Mouse (Mus musculus): ENCODE measurements around the gene Narfl. TPM values are rescaled to one million over a fixed set of nuclear protein-coding genes. Genes with fewer than 3 reads are reported as not detected.
"Not testable (repeated sequence)": the region's sequence is repeated elsewhere in the genome, so short reads cannot be mapped to it uniquely, and the experiment has no call there.

The Narfl gene
- 13.1 and 20.1 TPM in 2 replicates for polyA plus RNA-seq (2012; rRNA removed)

DNA sequence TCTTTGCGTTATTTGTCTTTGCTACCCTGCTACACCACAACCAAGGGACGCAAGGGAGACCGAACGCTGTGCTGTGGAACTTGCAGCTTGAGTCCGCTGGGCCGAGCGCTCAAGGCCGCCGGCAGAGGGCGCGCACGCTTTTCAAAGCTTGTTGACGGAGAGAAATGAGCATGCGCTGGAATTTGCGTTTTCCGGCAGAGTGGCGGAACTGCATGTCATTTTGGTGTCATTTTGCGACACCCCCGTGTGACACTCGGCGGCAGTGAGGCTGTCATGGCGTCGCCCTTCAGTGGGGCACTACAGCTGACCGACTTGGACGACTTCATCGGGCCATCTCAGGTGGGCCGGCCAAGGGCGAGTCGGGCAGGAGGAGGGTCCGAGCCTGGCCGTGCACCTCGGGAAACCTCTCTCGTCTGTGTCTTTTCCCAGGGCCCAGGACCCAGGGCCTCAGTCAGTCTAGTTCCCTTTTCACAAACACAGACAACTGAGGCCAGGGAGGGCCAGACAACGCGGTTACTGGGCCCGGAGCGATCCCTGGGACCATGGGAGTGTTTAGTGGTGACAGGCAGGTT, at the start of gene Narfl:
TSS of gene Narfl (plus strand) at position 228 of the 572 bp plus-strand sequence.
- DNase-seq: peak; percentile 98
- H3K4me3 ChIP-seq (replicated peaks; ENCODE audit: extremely low read depth, low read depth, low read length): peak within 1 kb of the TSS; percentile 63
- WGBS: under 1% methylated on average over 37 of the region's 37 CpGs
- TF ChIP-seq POLR2A (IDR thresholded peaks at IDR 0.05; ENCODE audit: borderline replicate concordance, extremely low read depth, low read depth, low read length): peak; percentile 87
- TF ChIP-seq CTCF (IDR thresholded peaks at IDR 0.05; ENCODE audit: insufficient read depth, low read length): peak; percentile 83
- peaks cover 4% of the 10 kb centered on the region; the same call in 1 of the 2 replicates for H3K4me1 ChIP-seq (ENCODE audit: control insufficient read depth, insufficient read depth, low read length)

- TF ChIP-seq POLR2A (IDR thresholded peaks at IDR 0.05; ENCODE audit: borderline replicate concordance, extremely low read depth, low read depth, low read length) (no peak), CTCF (IDR thresholded peaks at IDR 0.05; ENCODE audit: insufficient read depth, low read length) (no peak)
- H3K4me1 ChIP-seq (ENCODE audit: control insufficient read depth, insufficient read depth, low read length): peaks cover 9% of the 10 kb centered on the region
- no peak for DNase-seq
- 79% methylated on average over 7 of the region's 7 CpGs for WGBS
- no peak overlapping the region for H3K4me3 ChIP-seq (replicated peaks; ENCODE audit: extremely low read depth, low read depth, low read length)
These were observed 49.7 kb upstream of the Narfl start for GRCm38 (mm10) chr17:25723919-25724318.

DNA sequence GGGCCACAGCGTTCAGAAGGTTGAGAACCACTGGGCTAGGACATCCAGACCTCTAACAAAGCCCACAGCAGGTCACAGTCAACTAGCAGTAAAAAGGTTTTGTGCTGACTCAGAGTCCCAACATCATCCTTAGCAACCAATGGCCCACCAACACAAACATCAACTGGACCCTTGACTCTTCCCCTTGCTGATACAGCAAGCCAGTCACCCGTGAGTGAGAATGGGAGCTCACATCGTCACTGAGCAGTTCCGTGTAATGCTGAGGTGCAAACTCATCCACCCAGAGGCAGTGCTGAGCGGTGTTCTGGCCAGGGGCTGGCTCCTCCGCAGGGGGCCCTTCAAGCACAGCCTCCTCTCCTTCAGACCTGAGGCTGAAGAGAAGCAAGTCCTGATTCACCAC, 48.3 kb upstream of the Narfl start:
- TF ChIP-seq CTCF (IDR thresholded peaks at IDR 0.05; ENCODE audit: insufficient read depth, low read length): no peak
- TF ChIP-seq POLR2A (IDR thresholded peaks at IDR 0.05; ENCODE audit: borderline replicate concordance, extremely low read depth, low read depth, low read length): no peak
- WGBS: 86% methylated on average over 6 of the region's 6 CpGs

DNA sequence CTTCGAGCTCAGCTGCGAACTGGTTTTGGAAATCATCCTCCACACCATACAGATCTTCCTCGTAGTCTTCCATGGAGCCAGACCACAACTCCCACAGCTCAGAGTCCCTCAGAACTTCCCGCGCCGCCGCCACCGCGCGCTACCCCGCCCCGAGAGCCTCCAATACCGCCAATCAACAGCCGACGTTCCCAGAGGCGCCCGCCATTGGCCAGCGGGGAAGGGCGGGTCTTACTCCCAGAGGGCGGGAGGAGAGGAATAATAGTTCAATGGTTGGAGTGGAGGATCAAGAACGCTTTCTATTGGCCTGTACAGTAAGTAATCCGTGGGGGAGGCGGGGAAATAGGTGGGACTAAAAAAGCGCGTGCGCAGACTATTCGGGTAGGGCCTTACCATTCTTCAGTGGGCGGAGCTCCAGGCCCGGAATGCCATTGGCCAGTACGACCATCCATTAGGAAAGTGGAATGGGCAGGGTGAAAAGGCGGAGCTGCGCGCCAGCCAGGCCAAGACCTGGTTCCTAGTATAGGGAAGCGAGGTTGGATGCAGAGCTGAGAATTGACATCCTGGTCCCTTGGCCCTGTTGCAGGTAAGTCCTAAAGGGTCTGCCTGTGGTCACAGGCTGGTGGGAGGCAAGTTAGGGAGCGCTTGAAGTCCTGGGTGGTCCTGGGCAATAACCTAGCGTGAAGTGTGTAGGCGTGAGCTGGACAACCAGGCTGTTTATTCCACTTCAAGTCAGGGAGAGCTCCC, 46.1 kb upstream of the Narfl start, which contains the start of the genes Chtf18 and Rpusd1:
TSS of gene Chtf18 (minus strand) at position 155 of the 744 bp plus-strand sequence.
TSS of gene Rpusd1 (plus strand) at position 406 of the 744 bp plus-strand sequence.
- no peak for TF ChIP-seq CTCF (IDR thresholded peaks at IDR 0.05; ENCODE audit: insufficient read depth, low read length)
- TF ChIP-seq POLR2A (IDR thresholded peaks at IDR 0.05; ENCODE audit: borderline replicate concordance, extremely low read depth, low read depth, low read length): peak; percentile 88; the same call in 1 of the 2 replicates
- peak within 1 kb of the TSS; percentile 83 for H3K4me3 ChIP-seq (replicated peaks; ENCODE audit: extremely low read depth, low read depth, low read length)
- H3K4me1 ChIP-seq (ENCODE audit: control insufficient read depth, insufficient read depth, low read length): peaks cover 9% of the 10 kb centered on the region
- DNase-seq: peak; percentile 98
- under 1% methylated on average over 37 of the region's 37 CpGs for WGBS

More for the DNA sequence above, 48.3 kb upstream of the Narfl start:
- DNase-seq: no peak
- Histone ChIP-seq H3K4me1 (ENCODE audit: control insufficient read depth, insufficient read depth, low read length) (peaks cover 9% of the 10 kb centered on the region), H3K4me3 (replicated peaks; ENCODE audit: extremely low read depth, low read depth, low read length) (no peak overlapping the region)

GRCm38 (mm10) chr17:25728009-25728270, 45.6 kb upstream of the Narfl start:
- 16% methylated on average over 4 of the region's 4 CpGs for WGBS
- no peak for DNase-seq
- no peak for TF ChIP-seq POLR2A (IDR thresholded peaks at IDR 0.05; ENCODE audit: borderline replicate concordance, extremely low read depth, low read depth, low read length)
- no peak for TF ChIP-seq CTCF (IDR thresholded peaks at IDR 0.05; ENCODE audit: insufficient read depth, low read length)
- Histone ChIP-seq H3K4me3 (replicated peaks; ENCODE audit: extremely low read depth, low read depth, low read length) (peak overlapping the region; percentile 83), H3K4me1 (ENCODE audit: control insufficient read depth, insufficient read depth, low read length) (peaks cover 9% of the 10 kb centered on the region)

DNA sequence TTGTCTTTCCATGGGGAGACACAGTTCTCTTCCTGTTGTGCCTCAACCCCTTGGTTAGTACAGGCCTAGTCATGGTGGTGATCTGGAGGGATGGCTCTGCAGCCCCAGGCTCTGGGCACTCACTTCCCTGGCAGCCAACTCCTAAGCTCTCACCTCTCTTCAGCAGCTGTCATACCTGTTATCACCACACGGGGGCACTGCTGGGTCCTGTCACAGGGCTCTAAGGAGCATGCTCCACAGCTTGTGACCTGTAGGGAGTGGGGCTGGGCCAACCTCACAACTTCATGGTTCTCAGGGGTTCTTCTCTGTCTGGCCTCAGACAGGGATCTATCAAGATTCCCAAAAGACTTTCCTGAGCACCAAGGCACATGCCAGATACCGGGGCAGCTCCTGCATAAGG, 41.5 kb upstream of the Narfl start:
- Histone ChIP-seq H3K4me1 (ENCODE audit: control insufficient read depth, insufficient read depth, low read length) (peaks cover 7% of the 10 kb centered on the region), H3K4me3 (replicated peaks; ENCODE audit: extremely low read depth, low read depth, low read length) (no peak overlapping the region)
- peak; percentile 88 for TF ChIP-seq CTCF (IDR thresholded peaks at IDR 0.05; ENCODE audit: insufficient read depth, low read length)
- TF ChIP-seq POLR2A (IDR thresholded peaks at IDR 0.05; ENCODE audit: borderline replicate concordance, extremely low read depth, low read depth, low read length): no peak
- WGBS: 29% methylated on average over 2 of the region's 2 CpGs
- peak; percentile 80 for DNase-seq

DNA sequence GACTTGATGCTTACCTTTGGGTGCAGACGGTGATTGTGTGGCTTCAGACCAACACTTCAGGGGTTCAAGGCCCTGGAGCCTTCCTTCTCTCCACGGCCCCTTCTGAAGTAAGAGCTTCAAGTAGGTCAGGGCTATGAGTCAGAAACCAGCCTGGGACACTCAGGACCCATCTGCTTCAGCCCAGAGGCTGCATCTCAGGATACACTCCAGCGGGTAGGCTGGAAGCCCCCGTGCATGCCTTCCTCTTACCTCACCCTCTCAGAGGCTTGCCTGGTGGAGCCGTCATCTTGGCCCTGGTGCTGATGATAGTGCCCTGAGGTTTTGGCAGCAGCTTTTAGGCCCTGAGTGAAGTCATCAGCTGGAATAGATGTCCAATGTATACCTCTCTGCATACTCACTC, 38.3 kb upstream of the Narfl start:
- TF ChIP-seq POLR2A (IDR thresholded peaks at IDR 0.05; ENCODE audit: borderline replicate concordance, extremely low read depth, low read depth, low read length) (no peak), CTCF (IDR thresholded peaks at IDR 0.05; ENCODE audit: insufficient read depth, low read length) (no peak)
- no peak overlapping the region for H3K4me3 ChIP-seq (replicated peaks; ENCODE audit: extremely low read depth, low read depth, low read length)
- no peak for DNase-seq
- WGBS: 79% methylated on average over 5 of the region's 5 CpGs
- H3K4me1 ChIP-seq (ENCODE audit: control insufficient read depth, insufficient read depth, low read length): no peaks in the 10 kb centered on the region

DNA sequence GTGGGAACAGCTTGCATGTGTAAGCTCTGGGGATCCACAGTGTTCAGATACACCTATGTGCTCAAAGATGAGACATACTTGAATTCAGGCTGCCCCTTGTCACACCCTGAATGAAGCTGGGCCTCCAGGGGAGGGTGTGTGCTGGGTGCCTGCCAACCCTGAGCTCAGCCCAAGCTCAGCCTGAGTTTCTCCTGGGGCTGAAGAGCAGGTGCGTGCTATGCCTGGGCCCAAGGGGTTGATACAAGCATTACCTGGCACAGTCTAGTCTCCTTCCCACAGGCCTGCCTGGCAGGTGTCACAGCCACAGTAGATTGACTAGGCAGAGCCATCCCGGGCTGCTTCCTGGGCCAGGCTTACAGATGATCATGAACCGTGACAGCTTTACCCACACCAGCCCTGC, 37.8 kb upstream of the Narfl start, which contains the start of gene Mslnl:
TSS of gene Mslnl (plus strand) at position 298 of the 400 bp plus-strand sequence.
- H3K4me3 ChIP-seq (replicated peaks; ENCODE audit: extremely low read depth, low read depth, low read length): no peak within 1 kb of the TSS
- no peak for TF ChIP-seq CTCF (IDR thresholded peaks at IDR 0.05; ENCODE audit: insufficient read depth, low read length)
- TF ChIP-seq POLR2A (IDR thresholded peaks at IDR 0.05; ENCODE audit: borderline replicate concordance, extremely low read depth, low read depth, low read length): no peak
- 64% methylated on average over 3 of the region's 3 CpGs for WGBS
- no peak for DNase-seq
- no peaks in the 10 kb centered on the region for H3K4me1 ChIP-seq (ENCODE audit: control insufficient read depth, insufficient read depth, low read length)

GRCm38 (mm10) chr17:25738861-25739260, 34.7 kb upstream of the Narfl start:
- no peak for TF ChIP-seq CTCF (IDR thresholded peaks at IDR 0.05; ENCODE audit: insufficient read depth, low read length)
- no peak for TF ChIP-seq POLR2A (IDR thresholded peaks at IDR 0.05; ENCODE audit: borderline replicate concordance, extremely low read depth, low read depth, low read length)
- Histone ChIP-seq H3K4me3 (replicated peaks; ENCODE audit: extremely low read depth, low read depth, low read length) (no peak overlapping the region), H3K4me1 (ENCODE audit: control insufficient read depth, insufficient read depth, low read length) (no peaks in the 10 kb centered on the region)
- no peak for DNase-seq
- WGBS: 56% methylated on average over 7 of the region's 7 CpGs

DNA sequence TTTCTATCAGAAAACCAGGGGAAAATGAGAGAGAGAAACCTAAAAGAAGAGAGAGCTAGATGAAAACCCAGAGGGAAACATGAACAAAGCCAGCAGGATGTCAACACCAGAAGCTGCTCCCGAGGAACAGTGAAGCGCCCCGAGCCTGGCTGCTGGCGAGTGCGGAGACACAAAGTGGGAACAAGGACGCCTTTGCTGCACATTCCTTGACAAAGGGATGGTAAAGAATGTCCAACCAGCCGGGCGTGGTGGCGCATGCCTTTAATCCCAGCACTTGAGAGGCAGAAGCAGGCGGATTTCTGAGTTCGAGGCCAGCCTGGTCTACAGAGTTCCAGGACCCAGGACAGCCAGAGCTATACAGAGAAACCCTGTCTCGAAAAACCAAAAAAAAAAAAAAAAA, 32.1 kb upstream of the Narfl start:
- not testable (repeated sequence) for H3K4me1 ChIP-seq (ENCODE audit: control insufficient read depth, insufficient read depth, low read length); H3K4me3 ChIP-seq (replicated peaks; ENCODE audit: extremely low read depth, low read depth, low read length); DNase-seq
- 66% methylated on average over 12 of the region's 12 CpGs for WGBS

All from lung, adult 2 months (tissue).